Mouse (Mus musculus) E14TG2a.4 (cell line): ENCODE data around the gene Amdhd1.

Experiments used
- H3K27me3 ChIP-seq: 2 replicates; pipeline ENCODE4 v1.6.1; 2014; ENCODE audit warnings: low read length, control low read depth; ENCODE audit not compliant: insufficient read depth
- H3K36me3 ChIP-seq: 2 replicates; pipeline ENCODE4 v1.6.1; 2014; ENCODE audit warnings: low read length, control low read depth; ENCODE audit not compliant: insufficient read depth
- H3K4me1 ChIP-seq: replicated peaks from 2 replicates; pipeline ENCODE4 v1.6.1; 2014; ENCODE audit warnings: low read depth, low read length, control low read depth
- H3K4me3 ChIP-seq: replicated peaks from 2 replicates; pipeline ENCODE4 v1.5.1; 2014; ENCODE audit warnings: mild to moderate bottlenecking, low read length
- H3K9me3 ChIP-seq: 2 replicates; pipeline ENCODE4 v1.6.1; 2014; ENCODE audit warnings: low read length, control low read depth
- CTCF ChIP-seq: conservative IDR thresholded peaks from 2 replicates; pipeline ENCODE4 v1.5.1; 2014; ENCODE audit warnings: low read length
- NANOG ChIP-seq: IDR thresholded peaks from 2 replicates; pipeline ENCODE4 v1.6.1; 2014; ENCODE audit warnings: borderline replicate concordance, low read length, mixed read lengths
- POU5F1 ChIP-seq: IDR thresholded peaks from 2 replicates; pipeline ENCODE4 v1.6.1; 2014; ENCODE audit warnings: low read length, borderline replicate concordance

The Amdhd1 gene

DNA sequence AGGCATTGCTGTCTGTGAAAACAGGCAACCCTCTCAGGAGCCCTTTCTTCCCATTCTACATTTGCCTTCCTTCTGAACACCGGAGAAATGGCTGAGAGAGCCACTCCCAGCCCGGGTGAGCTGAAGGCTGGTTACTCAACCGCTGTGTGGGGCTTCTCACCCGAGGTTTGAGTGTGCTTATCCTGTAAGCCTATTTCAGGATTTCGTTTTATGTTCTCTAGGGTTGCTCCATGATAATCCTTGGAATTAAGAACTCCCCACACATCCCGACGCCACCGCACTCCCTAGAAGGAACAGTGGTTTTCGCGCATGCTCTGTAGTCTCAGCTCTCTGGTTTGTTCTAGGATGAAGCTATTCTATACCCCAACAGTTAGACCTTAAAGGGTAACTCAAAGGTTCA is 38.5 kb downstream of the Amdhd1 start:
- Histone ChIP-seq H3K36me3 (no peaks in the 10 kb centered on the region), H3K9me3 (no peaks in the 10 kb centered on the region), H3K4me1 (peaks cover 17% of the 10 kb centered on the region), H3K27me3 (peaks cover 7% of the 10 kb centered on the region; the same call in 1 of the 2 replicates), H3K4me3 (0 out of 2 replicates have a peak overlapping the region, but pooled peaks have one; percentile 7)
- TF ChIP-seq POU5F1 (no peak), CTCF (no peak), NANOG (no peak)

DNA sequence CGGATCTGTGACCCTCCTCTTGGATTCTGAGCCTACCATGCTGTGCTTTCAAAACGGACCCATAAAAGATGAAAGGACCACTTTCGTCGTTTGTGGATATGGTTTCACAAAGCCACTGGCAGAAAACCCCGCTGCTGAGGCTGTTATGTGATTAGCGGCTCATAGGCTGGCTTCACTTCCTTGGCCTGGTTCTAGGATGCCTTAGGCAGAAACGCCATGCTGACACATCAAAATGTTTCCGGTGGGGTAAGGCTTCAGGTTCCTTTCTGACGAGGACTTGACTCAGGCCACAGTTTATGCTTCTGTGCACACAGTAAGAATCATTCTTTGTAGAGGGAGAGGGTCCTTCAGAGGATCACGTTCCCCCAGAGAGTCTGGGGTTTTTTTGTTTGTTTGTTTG is 39.0 kb downstream of the Amdhd1 start:
- H3K4me3 ChIP-seq = no peak overlapping the region
- TF ChIP-seq POU5F1 (no peak), CTCF (no peak), NANOG (no peak)
- no peaks in the 10 kb centered on the region for H3K9me3 ChIP-seq
- H3K4me1 ChIP-seq = peaks cover 17% of the 10 kb centered on the region
- H3K36me3 ChIP-seq = no peaks in the 10 kb centered on the region
- peaks cover 7% of the 10 kb centered on the region; the same call in 1 of the 2 replicates for H3K27me3 ChIP-seq

DNA sequence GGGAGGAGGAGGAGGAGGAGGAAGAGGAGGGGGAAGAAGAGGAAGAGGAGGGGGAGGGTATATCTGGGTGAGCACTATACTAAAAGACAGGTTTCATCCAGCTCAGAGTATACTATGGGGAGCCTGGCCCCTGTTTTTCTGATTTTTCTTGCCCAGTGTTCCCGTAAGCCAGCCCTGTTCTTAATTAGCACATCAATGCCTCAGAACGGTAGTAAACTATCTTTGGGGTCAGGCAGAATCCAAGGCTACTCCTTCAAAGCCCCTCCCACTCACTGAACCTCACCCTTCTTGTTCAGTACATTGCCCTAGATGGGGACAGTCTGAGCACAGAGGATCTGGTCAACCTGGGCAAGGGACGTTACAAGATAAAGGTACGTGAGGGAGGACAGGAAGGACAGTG is 49.4 kb downstream of the Amdhd1 start:
- Histone ChIP-seq H3K36me3 (peaks cover 6% of the 10 kb centered on the region; the same call in 1 of the 2 replicates), H3K9me3 (no peaks in the 10 kb centered on the region), H3K27me3 (no peaks in the 10 kb centered on the region), H3K4me1 (peaks cover 22% of the 10 kb centered on the region), H3K4me3 (no peak overlapping the region)
- TF ChIP-seq CTCF = no peak
- peak; percentile 5; the same call in 1 of the 2 replicates for TF ChIP-seq NANOG

DNA sequence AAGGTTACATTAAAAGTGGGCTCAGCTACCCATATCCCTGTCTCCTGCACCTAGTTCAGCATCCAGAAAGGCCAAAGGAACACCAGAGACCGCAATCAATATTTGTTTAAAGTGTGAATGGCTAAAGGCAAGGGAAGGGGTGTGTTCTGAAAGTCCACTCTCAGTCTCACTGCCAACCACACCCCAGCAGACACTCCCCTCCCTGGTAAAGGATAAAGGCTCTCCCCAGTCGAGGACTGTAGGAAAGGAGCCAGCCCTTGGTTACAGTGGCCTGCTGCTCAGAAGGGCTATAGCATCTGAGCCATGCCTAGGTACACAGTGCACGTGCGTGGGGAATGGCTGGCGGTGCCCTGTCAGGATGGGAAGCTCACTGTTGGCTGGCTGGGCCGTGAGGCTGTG is 51.0 kb downstream of the Amdhd1 start:
- TF ChIP-seq POU5F1 (no peak), CTCF (no peak)
- Histone ChIP-seq H3K36me3 (peaks cover 15% of the 10 kb centered on the region), H3K4me1 (peaks cover 22% of the 10 kb centered on the region), H3K4me3 (no peak overlapping the region), H3K27me3 (no peaks in the 10 kb centered on the region), H3K9me3 (no peaks in the 10 kb centered on the region)

DNA sequence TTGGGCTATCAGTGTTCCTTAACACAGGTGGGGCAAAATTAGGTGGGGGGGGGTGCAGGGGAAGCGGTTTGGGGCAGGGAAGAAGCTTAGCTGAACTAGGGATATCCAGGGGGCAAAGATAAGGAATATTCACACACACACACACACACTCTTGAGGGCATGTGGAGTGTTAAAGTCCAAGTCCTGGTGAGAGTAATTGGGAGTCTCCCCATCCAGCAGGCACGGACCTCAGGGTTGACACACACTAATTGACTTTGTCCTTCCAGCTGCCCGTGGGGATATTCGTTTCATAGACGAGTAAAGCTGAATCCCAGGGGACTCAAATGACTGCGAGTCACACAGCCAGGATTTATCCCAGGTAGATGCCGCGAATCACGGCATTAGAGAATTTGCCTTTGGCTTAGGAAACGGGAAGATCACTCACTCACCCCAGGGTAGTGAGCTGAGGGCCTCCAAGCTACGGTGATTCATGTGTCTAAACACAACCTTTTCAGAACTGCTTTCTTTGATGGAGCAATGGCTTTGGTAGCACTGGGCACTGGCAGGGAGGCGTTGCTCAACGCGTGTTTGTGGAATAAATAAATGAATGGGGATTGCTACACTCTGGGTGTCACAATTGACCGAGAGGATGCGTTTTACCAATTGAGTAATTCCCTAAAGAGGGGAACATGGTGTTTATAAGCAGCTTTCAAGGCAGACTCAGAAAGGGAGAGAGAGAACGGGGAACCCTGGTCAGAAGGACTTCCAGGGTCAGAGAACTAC is 51.6 kb downstream of the Amdhd1 start, which contains the start of gene Hal:
Gene Hal, plus strand, starts transcription at position 703 of the 762 bp plus-strand sequence.
- no peaks in the 10 kb centered on the region for H3K9me3 ChIP-seq
- peaks cover 22% of the 10 kb centered on the region for H3K4me1 ChIP-seq
- H3K4me3 ChIP-seq = no peak within 1 kb of the TSS
- H3K27me3 ChIP-seq = no peaks in the 10 kb centered on the region
- TF ChIP-seq NANOG (no peak), CTCF (no peak), POU5F1 (no peak)
- peaks cover 20% of the 10 kb centered on the region for H3K36me3 ChIP-seq

DNA sequence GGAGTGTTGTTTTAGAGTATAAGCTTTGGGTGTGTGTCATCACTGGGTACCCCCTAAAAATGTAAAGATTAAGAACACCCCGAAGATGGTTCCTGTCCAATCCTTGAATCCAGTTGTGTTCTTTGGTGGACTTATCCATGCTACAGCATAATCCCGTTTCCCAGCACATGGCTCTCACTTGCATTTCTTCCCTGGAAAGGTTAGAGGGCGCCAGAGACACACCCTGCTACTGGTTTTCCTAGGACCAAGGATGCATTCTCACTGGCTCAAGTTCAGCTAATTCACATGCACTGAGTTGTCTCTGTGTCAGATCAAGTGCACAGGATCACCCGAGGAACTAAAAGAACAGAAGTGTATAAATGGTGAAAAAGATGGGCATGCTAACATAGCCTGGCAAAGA is 53.2 kb downstream of the Amdhd1 start:
- no peak overlapping the region for H3K4me3 ChIP-seq
- peaks cover 22% of the 10 kb centered on the region for H3K4me1 ChIP-seq
- no peaks in the 10 kb centered on the region for H3K27me3 ChIP-seq
- TF ChIP-seq CTCF (no peak), NANOG (no peak), POU5F1 (no peak)
- H3K9me3 ChIP-seq = no peaks in the 10 kb centered on the region
- H3K36me3 ChIP-seq = peaks cover 36% of the 10 kb centered on the region

DNA sequence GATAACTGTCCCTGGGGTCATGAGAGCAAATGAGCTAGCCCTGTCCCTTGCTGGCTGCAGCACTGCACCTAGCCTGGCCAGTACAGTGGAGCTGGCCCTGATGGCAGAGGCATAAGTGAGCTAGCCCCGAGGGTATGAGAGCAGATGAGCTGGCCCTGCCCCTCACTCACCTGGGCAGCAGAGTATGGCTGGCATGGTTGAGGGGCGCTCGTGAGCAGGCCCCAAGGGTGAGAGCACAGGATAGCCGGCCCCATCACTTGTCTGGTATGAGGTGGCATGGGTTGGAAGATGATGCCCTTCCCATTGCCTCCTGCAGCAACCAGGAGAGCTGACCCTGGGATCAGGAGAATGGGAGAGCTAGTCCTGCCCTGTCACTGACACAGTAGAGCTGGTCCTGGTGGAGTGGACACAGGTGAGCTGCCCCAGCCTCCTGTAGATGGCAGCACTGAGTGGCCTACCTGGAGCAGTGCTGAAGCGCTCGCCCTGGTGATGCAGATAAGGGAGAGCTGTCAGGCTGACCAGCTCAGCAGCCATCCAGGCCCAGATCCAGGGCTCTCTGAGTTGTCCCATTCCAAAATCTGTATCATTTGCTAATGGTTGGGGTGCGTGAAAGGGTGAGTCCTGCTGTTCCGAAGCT is 54.7 kb downstream of the Amdhd1 start:
- Histone ChIP-seq H3K27me3 (no peaks in the 10 kb centered on the region), H3K4me3 (no peak overlapping the region), H3K4me1 (peaks cover 26% of the 10 kb centered on the region), H3K36me3 (peaks cover 51% of the 10 kb centered on the region), H3K9me3 (no peaks in the 10 kb centered on the region)
- TF ChIP-seq CTCF = peak; percentile 73
- TF ChIP-seq POU5F1 = no peak
- no peak for TF ChIP-seq NANOG

DNA sequence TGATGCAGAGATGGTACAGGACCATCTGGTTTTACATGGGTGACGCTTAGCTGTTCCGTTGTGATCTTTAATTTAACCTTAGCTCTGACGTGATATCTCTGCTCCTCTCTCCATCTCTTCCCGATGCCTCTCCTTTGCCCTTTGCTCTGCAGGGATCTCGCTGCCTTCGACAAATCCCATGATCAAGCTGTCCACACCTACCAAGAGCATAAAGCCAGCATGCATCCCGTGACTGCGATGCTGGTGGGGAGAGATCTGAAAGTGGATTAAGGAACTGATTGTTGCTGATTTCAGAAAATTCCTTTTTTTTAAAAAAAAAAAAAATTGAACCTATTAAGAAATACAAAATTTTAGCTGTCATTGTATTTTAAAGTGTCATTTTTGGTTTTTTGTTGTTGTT is 55.3 kb downstream of the Amdhd1 start:
- Histone ChIP-seq H3K36me3 (peaks cover 57% of the 10 kb centered on the region), H3K4me3 (no peak overlapping the region), H3K9me3 (no peaks in the 10 kb centered on the region), H3K4me1 (peaks cover 22% of the 10 kb centered on the region), H3K27me3 (no peaks in the 10 kb centered on the region)
- no peak for TF ChIP-seq CTCF
- TF ChIP-seq NANOG = no peak
